Mouse (Mus musculus): Measurements from ENCODE around the gene Ly6g6d. TPM values are rescaled to one million over a fixed set of nuclear protein-coding genes. Genes with fewer than 3 reads are reported as not detected.

Gene Ly6g6d
- polyA plus RNA-seq, 1 experiment from 2014 or later = 5.6 TPM

GRCm38 (mm10) chr17:35077285-35077684 is 580 bp downstream of the Ly6g6d start:
- peaks cover 30% of the 10 kb centered on the region for H3K4me1 ChIP-seq (ENCODE audit: control insufficient read depth, insufficient read depth, low read length)
- H3K9ac ChIP-seq (ENCODE audit: low read depth, low read length) = peak overlapping the region; percentile 65
- 18% methylated on average over 2 of the region's 2 CpGs for WGBS
- no peaks in the 10 kb centered on the region for H3K36me3 ChIP-seq (ENCODE audit: control insufficient read depth, insufficient read depth, low read length)
- ATAC-seq = 0 out of 2 replicates have a peak, but pooled peaks have one; percentile 3
- peak overlapping the region; percentile 37 for H3K4me3 ChIP-seq (ENCODE audit: low read length)
- H3K27ac ChIP-seq (ENCODE audit: low read length) = peak overlapping the region; percentile 74
- H3K9me3 ChIP-seq (ENCODE audit: control insufficient read depth, low read length) = no peaks in the 10 kb centered on the region
- no peaks in the 10 kb centered on the region for H3K27me3 ChIP-seq (replicated peaks; ENCODE audit: control insufficient read depth, insufficient read depth, low read length)
- peak overlapping the region; percentile 55 for H3K4me2 ChIP-seq (ENCODE audit: low read depth, low read length)

GRCm38 (mm10) chr17:35076507-35077176 is 1.2 kb downstream of the Ly6g6d start, which contains the start of gene Ly6g6e:
TSS of gene Ly6g6e (plus strand) at chr17:35076902.
- H3K36me3 ChIP-seq (ENCODE audit: control insufficient read depth, insufficient read depth, low read length) = no peaks in the 10 kb centered on the region
- ATAC-seq = no peak
- peak within 1 kb of the TSS; percentile 37 for H3K4me3 ChIP-seq (ENCODE audit: low read length)
- peak within 1 kb of the TSS; percentile 55 for H3K4me2 ChIP-seq (ENCODE audit: low read depth, low read length)
- H3K9me3 ChIP-seq (ENCODE audit: control insufficient read depth, low read length) = no peaks in the 10 kb centered on the region
- no peaks in the 10 kb centered on the region for H3K27me3 ChIP-seq (replicated peaks; ENCODE audit: control insufficient read depth, insufficient read depth, low read length)
- peaks cover 30% of the 10 kb centered on the region for H3K4me1 ChIP-seq (ENCODE audit: control insufficient read depth, insufficient read depth, low read length)
- 31% methylated on average over 10 of the region's 10 CpGs for WGBS
- H3K9ac ChIP-seq (ENCODE audit: low read depth, low read length) = peak within 1 kb of the TSS; percentile 65
- peak within 1 kb of the TSS; percentile 74 for H3K27ac ChIP-seq (ENCODE audit: low read length)

- Histone ChIP-seq H3K27me3 (replicated peaks; ENCODE audit: control insufficient read depth, insufficient read depth, low read length) (no peaks in the 10 kb centered on the region), H3K4me3 (ENCODE audit: low read length) (peak overlapping the region; percentile 15), H3K9me3 (ENCODE audit: control insufficient read depth, low read length) (no peaks in the 10 kb centered on the region), H3K36me3 (ENCODE audit: control insufficient read depth, insufficient read depth, low read length) (no peaks in the 10 kb centered on the region), H3K4me1 (ENCODE audit: control insufficient read depth, insufficient read depth, low read length) (peaks cover 24% of the 10 kb centered on the region), H3K4me2 (ENCODE audit: low read depth, low read length) (0 out of 2 replicates have a peak overlapping the region, but pooled peaks have one; percentile 5), H3K27ac (ENCODE audit: low read length) (no peak overlapping the region), H3K9ac (ENCODE audit: low read depth, low read length) (peak overlapping the region; percentile 46; the same call in 1 of the 2 replicates)
- ATAC-seq = peak; percentile 19; the same call in 1 of the 2 replicates
- 38% methylated on average over 17 of the region's 17 CpGs for WGBS
Observed at GRCm38 (mm10) chr17:35074097-35074496, 3.8 kb downstream of the Ly6g6d start.

GRCm38 (mm10) chr17:35071454-35071853 is 6.4 kb downstream of the Ly6g6d start:
- WGBS = 75% methylated on average over 9 of the region's 9 CpGs
- no peak for ATAC-seq
- H3K36me3 ChIP-seq (ENCODE audit: control insufficient read depth, insufficient read depth, low read length) = no peaks in the 10 kb centered on the region

GRCm38 (mm10) chr17:35070556-35071229 is 7.2 kb downstream of the Ly6g6d start:
- Histone ChIP-seq H3K9ac (ENCODE audit: low read depth, low read length) (no peak overlapping the region), H3K4me2 (ENCODE audit: low read depth, low read length) (no peak overlapping the region), H3K4me1 (ENCODE audit: control insufficient read depth, insufficient read depth, low read length) (peaks cover 5% of the 10 kb centered on the region), H3K9me3 (ENCODE audit: control insufficient read depth, low read length) (no peaks in the 10 kb centered on the region), H3K27ac (ENCODE audit: low read length) (no peak overlapping the region), H3K27me3 (replicated peaks; ENCODE audit: control insufficient read depth, insufficient read depth, low read length) (no peaks in the 10 kb centered on the region; the same call in 1 of the 2 replicates), H3K4me3 (ENCODE audit: low read length) (no peak overlapping the region), H3K36me3 (ENCODE audit: control insufficient read depth, insufficient read depth, low read length) (no peaks in the 10 kb centered on the region)
- WGBS = 48% methylated on average over 6 of the region's 6 CpGs
- ATAC-seq = no peak

More at GRCm38 (mm10) chr17:35071454-35071853, 6.4 kb downstream of the Ly6g6d start:
- no peak overlapping the region for H3K9ac ChIP-seq (ENCODE audit: low read depth, low read length)
- peaks cover 8% of the 10 kb centered on the region for H3K4me1 ChIP-seq (ENCODE audit: control insufficient read depth, insufficient read depth, low read length)
- H3K9me3 ChIP-seq (ENCODE audit: control insufficient read depth, low read length) = no peaks in the 10 kb centered on the region
- no peak overlapping the region for H3K4me2 ChIP-seq (ENCODE audit: low read depth, low read length)
- no peak overlapping the region for H3K4me3 ChIP-seq (ENCODE audit: low read length)
- H3K27me3 ChIP-seq (replicated peaks; ENCODE audit: control insufficient read depth, insufficient read depth, low read length) = no peaks in the 10 kb centered on the region; the same call in 1 of the 2 replicates
- H3K27ac ChIP-seq (ENCODE audit: low read length) = no peak overlapping the region

GRCm38 (mm10) chr17:35068213-35068914 is 9.5 kb downstream of the Ly6g6d start:
- 77% methylated on average over 17 of the region's 17 CpGs for WGBS
- ATAC-seq = no peak
- Histone ChIP-seq H3K4me3 (ENCODE audit: low read length) (no peak overlapping the region), H3K4me1 (ENCODE audit: control insufficient read depth, insufficient read depth, low read length) (peaks cover 16% of the 10 kb centered on the region), H3K4me2 (ENCODE audit: low read depth, low read length) (no peak overlapping the region), H3K27ac (ENCODE audit: low read length) (no peak overlapping the region), H3K9ac (ENCODE audit: low read depth, low read length) (no peak overlapping the region), H3K9me3 (ENCODE audit: control insufficient read depth, low read length) (no peaks in the 10 kb centered on the region), H3K36me3 (ENCODE audit: control insufficient read depth, insufficient read depth, low read length) (no peaks in the 10 kb centered on the region), H3K27me3 (replicated peaks; ENCODE audit: control insufficient read depth, insufficient read depth, low read length) (no peaks in the 10 kb centered on the region; the same call in 1 of the 2 replicates)

GRCm38 (mm10) chr17:35066084-35066483 is 11.8 kb downstream of the Ly6g6d start, which contains the start of gene Mpig6b:
TSS of gene Mpig6b (minus strand) at chr17:35066184.
- ATAC-seq = no peak

GRCm38 (mm10) chr17:35064951-35065947 is 12.6 kb downstream of the Ly6g6d start, which contains the start of gene Ly6g6c:
TSS of gene Ly6g6c (plus strand) at chr17:35065388.
- peak within 1 kb of the TSS; percentile 59 for H3K9ac ChIP-seq (ENCODE audit: low read depth, low read length)
- H3K27ac ChIP-seq (ENCODE audit: low read length) = peak within 1 kb of the TSS; percentile 79
- no peaks in the 10 kb centered on the region; the same call in 1 of the 2 replicates for H3K27me3 ChIP-seq (replicated peaks; ENCODE audit: control insufficient read depth, insufficient read depth, low read length)
- peak within 1 kb of the TSS; percentile 50 for H3K4me3 ChIP-seq (ENCODE audit: low read length)
- ATAC-seq = peak; percentile 90
- WGBS = 4% methylated on average over 48 of the region's 48 CpGs
- peak within 1 kb of the TSS; percentile 69 for H3K4me2 ChIP-seq (ENCODE audit: low read depth, low read length)
- no peaks in the 10 kb centered on the region for H3K9me3 ChIP-seq (ENCODE audit: control insufficient read depth, low read length)
- H3K36me3 ChIP-seq (ENCODE audit: control insufficient read depth, insufficient read depth, low read length) = no peaks in the 10 kb centered on the region
- peaks cover 29% of the 10 kb centered on the region for H3K4me1 ChIP-seq (ENCODE audit: control insufficient read depth, insufficient read depth, low read length)

More at GRCm38 (mm10) chr17:35066084-35066483, 11.8 kb downstream of the Ly6g6d start, which contains the start of gene Mpig6b:
- WGBS = 63% methylated on average over 10 of the region's 10 CpGs
- peak within 1 kb of the TSS; percentile 50 for H3K4me3 ChIP-seq (ENCODE audit: low read length)
- H3K9ac ChIP-seq (ENCODE audit: low read depth, low read length) = peak within 1 kb of the TSS; percentile 59
- peaks cover 23% of the 10 kb centered on the region for H3K4me1 ChIP-seq (ENCODE audit: control insufficient read depth, insufficient read depth, low read length)
- peak within 1 kb of the TSS; percentile 79 for H3K27ac ChIP-seq (ENCODE audit: low read length)
- no peaks in the 10 kb centered on the region for H3K36me3 ChIP-seq (ENCODE audit: control insufficient read depth, insufficient read depth, low read length)
- H3K9me3 ChIP-seq (ENCODE audit: control insufficient read depth, low read length) = no peaks in the 10 kb centered on the region
- no peaks in the 10 kb centered on the region; the same call in 1 of the 2 replicates for H3K27me3 ChIP-seq (replicated peaks; ENCODE audit: control insufficient read depth, insufficient read depth, low read length)
- H3K4me2 ChIP-seq (ENCODE audit: low read depth, low read length) = peak within 1 kb of the TSS; percentile 69
